Mouse (Mus musculus): ENCODE measurements around the gene Msi1. TPM values are rescaled to one million over a fixed set of nuclear protein-coding genes. Genes with fewer than 3 reads are reported as not detected.
"Not testable (repeated sequence)": the region's sequence is repeated elsewhere in the genome, so short reads cannot be mapped to it uniquely, and the experiment has no call there.

The Msi1 gene
- polyA plus RNA-seq, 1 experiment from 2014 or later, result 37.9 TPM

DNA sequence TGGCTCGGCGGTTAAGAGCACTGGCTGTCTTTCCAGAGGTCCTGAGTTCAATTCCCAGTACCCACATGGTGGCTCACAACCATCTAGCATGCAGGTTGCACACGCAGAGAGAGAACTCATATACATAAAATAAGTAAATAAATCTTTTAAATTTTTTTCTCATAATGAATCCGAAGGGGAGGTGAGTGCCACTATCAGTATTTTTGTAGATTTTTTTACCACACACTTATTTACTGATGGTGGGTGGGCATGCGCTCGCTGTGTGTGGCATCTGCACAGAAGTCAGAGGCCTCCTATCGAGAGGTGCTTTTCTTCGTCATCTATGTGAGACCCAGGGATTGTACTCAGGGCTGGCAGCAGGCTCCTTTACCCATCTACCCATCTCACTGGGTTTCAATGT, 58.0 kb downstream of the Msi1 start:
- H3K27ac ChIP-seq (replicated peaks), result no peak overlapping the region
- 88% methylated on average over 8 of the region's 8 CpGs for WGBS
- H3K4me3 ChIP-seq (replicated peaks), result no peak overlapping the region
- no peak for ATAC-seq (ENCODE audit: low FRiP score)
- no peaks in the 10 kb centered on the region for H3K36me3 ChIP-seq
- no peak overlapping the region for H3K9ac ChIP-seq (replicated peaks)
- peaks cover 47% of the 10 kb centered on the region for H3K4me1 ChIP-seq
- no peaks in the 10 kb centered on the region for H3K9me3 ChIP-seq (replicated peaks)
- no peak overlapping the region for H3K4me2 ChIP-seq
- no peaks in the 10 kb centered on the region for H3K27me3 ChIP-seq (replicated peaks)

DNA sequence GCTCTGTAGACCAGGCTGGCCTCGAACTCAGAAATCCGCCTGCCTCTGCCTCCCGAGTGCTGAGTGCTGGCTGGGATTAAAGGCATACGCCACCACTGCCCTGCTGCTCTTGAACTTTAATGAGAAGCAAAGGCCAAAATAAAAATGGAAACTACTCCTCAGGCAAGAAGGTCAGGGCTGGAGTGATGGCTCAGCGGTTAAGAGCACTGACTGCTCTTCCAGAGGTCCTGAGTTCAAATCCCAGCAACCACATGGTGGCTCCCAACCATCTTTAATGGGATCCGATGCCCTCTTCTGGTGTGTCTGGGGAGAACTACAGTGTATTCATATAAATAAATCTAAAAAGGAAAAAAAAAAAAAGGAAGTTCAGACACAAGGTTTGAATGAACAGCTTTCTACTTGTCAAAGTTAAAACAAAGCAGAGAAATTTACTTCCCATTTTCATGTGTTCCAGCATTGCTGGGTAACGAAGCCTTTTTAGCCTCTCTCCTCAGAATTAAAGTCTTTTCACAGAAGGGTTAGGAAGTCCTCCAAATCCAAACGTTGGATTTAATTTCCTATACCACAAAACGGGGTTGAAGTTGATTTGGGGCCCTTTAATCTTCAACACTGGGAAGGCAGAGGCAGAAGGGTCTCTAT, 58.7 kb downstream of the Msi1 start:
- 80% methylated on average over 9 of the region's 9 CpGs for WGBS
- Histone ChIP-seq H3K4me1 (peaks cover 40% of the 10 kb centered on the region), H3K4me3 (replicated peaks) (no peak overlapping the region), H3K27ac (replicated peaks) (peak overlapping the region; percentile 100; the same call in 1 of the 2 replicates), H3K9me3 (replicated peaks) (no peaks in the 10 kb centered on the region), H3K9ac (replicated peaks) (no peak overlapping the region), H3K4me2 (peak overlapping the region; percentile 66), H3K27me3 (replicated peaks) (no peaks in the 10 kb centered on the region), H3K36me3 (no peaks in the 10 kb centered on the region)
- ATAC-seq (ENCODE audit: low FRiP score), result no peak

DNA sequence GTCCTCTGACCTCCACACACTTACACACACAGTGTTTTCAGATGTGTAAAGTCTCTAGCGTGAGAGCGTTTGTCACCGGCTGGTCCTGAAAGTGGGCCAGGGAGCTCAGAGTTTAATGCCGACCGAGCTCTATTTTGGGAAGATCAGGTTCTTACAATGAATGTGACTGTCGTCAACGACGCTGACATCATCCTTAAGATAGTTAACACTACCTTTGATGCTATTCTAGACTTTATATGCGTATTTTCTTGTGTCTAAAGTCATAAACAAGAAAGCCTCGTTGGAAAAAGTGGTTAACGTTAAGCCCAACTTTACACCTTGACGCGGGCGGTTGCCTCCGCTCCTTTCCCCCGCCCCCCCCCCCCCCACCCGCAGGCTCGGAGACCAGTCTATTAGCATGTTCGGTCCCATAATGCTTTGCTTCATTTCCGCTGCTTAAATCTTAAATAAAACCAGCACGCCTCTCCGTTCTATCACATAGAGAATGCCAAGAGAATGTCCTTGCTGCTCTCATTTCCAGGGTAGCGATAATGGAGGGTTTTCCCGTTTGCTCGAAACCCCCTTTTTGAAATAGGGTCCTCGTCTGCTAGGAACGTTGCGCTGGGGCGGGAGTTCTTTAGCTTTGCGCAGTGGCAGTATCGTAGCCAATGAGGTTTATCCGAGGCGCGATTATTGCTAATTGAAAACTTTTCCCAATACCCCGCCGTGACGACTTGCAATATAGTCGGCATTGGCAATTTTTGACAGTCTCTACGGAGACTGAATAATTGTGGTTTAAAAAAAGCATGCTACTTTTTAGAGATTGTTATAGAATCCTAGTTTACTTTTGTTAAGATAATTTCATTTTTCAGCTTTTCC, 59.7 kb downstream of the Msi1 start:
- WGBS, result under 1% methylated on average over 39 of the region's 39 CpGs
- peak; percentile 80 for ATAC-seq (ENCODE audit: low FRiP score)

DNA sequence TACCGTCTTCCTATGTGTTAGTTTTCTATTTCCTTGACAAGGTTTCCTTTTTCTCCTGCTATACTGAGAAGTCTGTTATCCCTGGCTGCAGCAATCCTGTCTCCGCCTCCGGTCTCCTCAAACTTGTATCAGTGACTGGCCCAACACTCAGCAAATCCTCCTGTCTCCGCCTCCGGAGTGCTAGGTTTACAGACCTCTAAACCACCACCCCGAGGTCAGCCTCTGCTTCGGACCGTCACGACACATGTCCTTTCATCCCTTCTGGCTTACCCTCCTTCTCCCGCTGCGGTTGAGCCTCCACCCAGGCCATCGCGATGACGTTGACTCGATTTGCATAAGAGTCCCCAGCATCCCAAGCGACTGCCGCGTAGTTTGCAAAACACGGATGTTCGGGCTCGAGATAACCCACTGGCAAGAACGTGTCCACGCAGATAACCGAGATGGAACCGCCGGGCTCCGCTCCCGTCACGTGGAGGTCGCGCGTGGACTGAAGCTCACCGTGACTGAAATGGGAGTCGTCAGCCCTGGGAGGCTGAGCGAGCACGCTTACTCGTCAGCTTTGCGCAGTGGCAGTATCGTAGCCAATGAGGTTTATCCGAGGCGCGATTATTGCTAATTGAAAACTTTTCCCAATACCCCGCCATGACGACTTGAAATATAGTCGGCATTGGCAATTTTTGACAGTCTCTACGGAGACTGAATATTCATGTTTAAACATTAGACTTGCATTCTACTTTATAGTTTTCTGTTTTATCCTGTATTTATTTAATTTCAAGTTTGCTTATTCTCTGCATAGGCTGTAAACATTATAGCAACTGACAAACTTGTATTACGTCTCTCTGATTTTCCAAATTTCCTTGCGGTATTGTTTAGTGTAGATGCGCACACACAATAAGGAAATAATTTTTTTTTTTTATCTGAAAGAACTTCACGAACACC, 60.6 kb downstream of the Msi1 start:
- peak; percentile 84 for ATAC-seq (ENCODE audit: low FRiP score)
- peak overlapping the region; percentile 44 for H3K4me3 ChIP-seq (replicated peaks)
- H3K27me3 ChIP-seq (replicated peaks), result no peaks in the 10 kb centered on the region
- H3K9me3 ChIP-seq (replicated peaks), result no peaks in the 10 kb centered on the region
- peaks cover 27% of the 10 kb centered on the region for H3K4me1 ChIP-seq
- H3K9ac ChIP-seq (replicated peaks), result peak overlapping the region; percentile 87
- H3K27ac ChIP-seq (replicated peaks), result peak overlapping the region; percentile 100
- under 1% methylated on average over 50 of the region's 50 CpGs for WGBS
- no peaks in the 10 kb centered on the region for H3K36me3 ChIP-seq
- H3K4me2 ChIP-seq, result peak overlapping the region; percentile 66

More for the DNA sequence above, 59.7 kb downstream of the Msi1 start:
- Histone ChIP-seq H3K9me3 (replicated peaks) (no peaks in the 10 kb centered on the region), H3K4me1 (peaks cover 32% of the 10 kb centered on the region), H3K27me3 (replicated peaks) (no peaks in the 10 kb centered on the region), H3K4me2 (peak overlapping the region; percentile 66), H3K9ac (replicated peaks) (peak overlapping the region; percentile 87), H3K27ac (replicated peaks) (peak overlapping the region; percentile 100), H3K4me3 (replicated peaks) (peak overlapping the region; percentile 44), H3K36me3 (no peaks in the 10 kb centered on the region)

DNA sequence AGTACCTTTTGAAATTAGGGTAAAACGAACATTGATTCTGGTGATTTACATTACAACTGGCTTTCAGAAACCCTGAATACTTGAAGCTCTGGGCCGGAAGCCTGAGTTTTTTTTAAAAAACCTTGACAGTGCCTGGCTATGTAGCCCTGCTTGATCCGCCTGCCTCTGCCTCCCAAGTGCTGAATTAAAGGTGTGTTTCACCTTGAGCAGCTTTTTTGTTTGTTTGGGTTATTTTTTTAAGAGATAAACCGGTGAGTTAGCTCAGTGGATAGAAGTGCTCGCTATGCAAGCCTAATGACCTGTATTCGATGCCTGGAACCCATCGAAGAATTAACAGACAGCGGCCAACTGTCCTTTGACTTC, 61.2 kb downstream of the Msi1 start:
- no peaks in the 10 kb centered on the region for H3K27me3 ChIP-seq (replicated peaks)
- 9% methylated on average over 8 of the region's 8 CpGs for WGBS
- no peaks in the 10 kb centered on the region for H3K9me3 ChIP-seq (replicated peaks)
- H3K36me3 ChIP-seq, result no peaks in the 10 kb centered on the region
- peak overlapping the region; percentile 100 for H3K27ac ChIP-seq (replicated peaks)
- ATAC-seq (ENCODE audit: low FRiP score), result no peak
- 0 out of 2 replicates have a peak overlapping the region, but pooled peaks have one; percentile 6 for H3K9ac ChIP-seq (replicated peaks)
- H3K4me1 ChIP-seq, result peaks cover 26% of the 10 kb centered on the region
- H3K4me2 ChIP-seq, result peak overlapping the region; percentile 66
- H3K4me3 ChIP-seq (replicated peaks), result no peak overlapping the region

DNA sequence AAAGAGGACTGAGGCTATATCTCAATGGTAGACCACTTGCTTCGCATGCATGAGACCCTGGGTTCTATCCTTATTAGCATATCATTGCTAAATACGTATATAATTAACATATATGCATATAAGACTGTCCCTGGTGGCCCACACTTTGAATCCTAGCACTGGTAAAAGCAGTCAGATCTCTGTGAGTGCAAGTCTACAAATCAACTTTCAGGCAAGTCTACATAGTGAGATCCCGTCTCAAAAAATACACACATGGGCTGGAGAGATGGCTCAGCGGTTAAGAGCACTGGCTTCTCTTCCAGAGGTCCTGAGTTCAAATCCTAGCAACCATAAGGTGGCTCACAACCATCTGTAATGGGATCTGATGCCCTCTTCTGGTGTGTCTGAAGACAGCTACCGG, 61.7 kb downstream of the Msi1 start:
- no peaks in the 10 kb centered on the region for H3K27me3 ChIP-seq (replicated peaks)
- H3K36me3 ChIP-seq, result no peaks in the 10 kb centered on the region
- H3K4me1 ChIP-seq, result peaks cover 26% of the 10 kb centered on the region
- H3K9me3 ChIP-seq (replicated peaks), result no peaks in the 10 kb centered on the region
- no peak overlapping the region for H3K9ac ChIP-seq (replicated peaks)
- H3K4me2 ChIP-seq, result peak overlapping the region; percentile 66
- no peak overlapping the region for H3K4me3 ChIP-seq (replicated peaks)
- WGBS, result 27% methylated on average over 5 of the region's 5 CpGs
- H3K27ac ChIP-seq (replicated peaks), result peak overlapping the region; percentile 100; the same call in 1 of the 2 replicates
- ATAC-seq (ENCODE audit: low FRiP score), result no peak

DNA sequence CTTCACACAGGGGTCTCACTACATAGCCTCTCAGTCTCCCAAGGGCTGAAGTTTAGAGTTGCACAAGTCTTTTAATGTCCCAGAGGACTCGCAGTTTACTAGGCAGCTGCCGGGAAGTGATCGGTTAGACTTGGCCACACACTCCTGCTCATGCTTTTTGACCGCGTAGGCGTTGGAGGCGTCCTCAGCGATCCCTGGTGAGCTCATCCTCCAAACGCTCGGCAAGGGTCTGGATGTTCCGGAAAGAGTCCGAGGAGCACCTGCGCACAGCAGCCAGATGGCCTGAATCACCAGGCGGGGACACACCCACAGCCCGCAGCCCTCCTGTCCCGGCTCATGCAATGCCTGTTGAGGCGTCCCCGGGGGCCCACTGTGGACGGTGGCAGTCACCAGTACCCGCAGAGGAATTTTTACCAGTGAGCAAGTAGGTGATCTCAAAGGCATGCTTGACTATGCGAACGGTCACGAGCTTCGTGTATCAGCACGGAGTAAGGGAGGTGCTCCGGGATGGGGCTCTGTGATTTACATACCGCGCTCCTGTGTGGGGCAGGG, 62.4 kb downstream of the Msi1 start:
- Histone ChIP-seq H3K4me2 (peak overlapping the region; percentile 71), H3K9me3 (replicated peaks) (no peaks in the 10 kb centered on the region), H3K27ac (replicated peaks) (peak overlapping the region; percentile 24; the same call in 1 of the 2 replicates), H3K9ac (replicated peaks) (peak overlapping the region; percentile 38; the same call in 1 of the 2 replicates), H3K36me3 (no peaks in the 10 kb centered on the region), H3K27me3 (replicated peaks) (no peaks in the 10 kb centered on the region), H3K4me1 (peaks cover 26% of the 10 kb centered on the region), H3K4me3 (replicated peaks) (peak overlapping the region; percentile 25)
- WGBS, result 2% methylated on average over 28 of the region's 28 CpGs
- ATAC-seq (ENCODE audit: low FRiP score), result no peak

DNA sequence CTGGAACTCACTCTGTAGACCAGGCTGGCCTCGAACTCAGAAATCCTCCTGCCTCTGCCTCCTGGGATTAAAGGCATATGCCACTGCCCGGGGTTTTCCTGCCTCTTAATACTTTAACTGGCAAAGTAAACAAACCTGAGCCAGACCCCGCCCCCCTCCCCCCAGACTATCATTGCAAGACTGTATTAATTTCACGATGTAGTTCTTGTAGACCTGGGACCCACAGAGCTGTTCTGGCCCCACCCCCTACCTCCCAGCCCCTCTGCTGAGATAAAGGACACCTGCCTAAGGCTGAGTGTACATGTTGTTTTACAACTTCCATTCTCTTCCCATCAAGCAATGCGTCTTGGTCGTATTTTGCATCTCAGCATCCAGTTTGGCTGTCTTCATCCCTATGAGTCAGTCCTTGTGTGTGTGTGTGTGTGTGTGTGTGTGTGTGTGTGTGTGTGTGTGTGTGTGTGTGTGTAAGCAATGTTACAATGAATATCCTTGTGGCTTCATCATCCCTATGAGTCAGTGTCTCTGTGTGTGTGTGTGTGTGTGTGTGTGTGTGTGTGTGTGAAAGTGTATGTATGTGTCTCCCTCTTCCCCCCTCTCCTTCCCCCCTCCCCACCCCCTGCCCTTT, 63.4 kb downstream of the Msi1 start:
- Histone ChIP-seq H3K27me3 (replicated peaks) (no peaks in the 10 kb centered on the region), H3K36me3 (no peaks in the 10 kb centered on the region), H3K9ac (replicated peaks) (no peak overlapping the region), H3K9me3 (replicated peaks) (no peaks in the 10 kb centered on the region), H3K4me3 (replicated peaks) (no peak overlapping the region), H3K4me2 (no peak overlapping the region), H3K27ac (replicated peaks) (no peak overlapping the region), H3K4me1 (peaks cover 26% of the 10 kb centered on the region)
- WGBS, result 85% methylated on average over 6 of the region's 6 CpGs
- no peak for ATAC-seq (ENCODE audit: low FRiP score)

DNA sequence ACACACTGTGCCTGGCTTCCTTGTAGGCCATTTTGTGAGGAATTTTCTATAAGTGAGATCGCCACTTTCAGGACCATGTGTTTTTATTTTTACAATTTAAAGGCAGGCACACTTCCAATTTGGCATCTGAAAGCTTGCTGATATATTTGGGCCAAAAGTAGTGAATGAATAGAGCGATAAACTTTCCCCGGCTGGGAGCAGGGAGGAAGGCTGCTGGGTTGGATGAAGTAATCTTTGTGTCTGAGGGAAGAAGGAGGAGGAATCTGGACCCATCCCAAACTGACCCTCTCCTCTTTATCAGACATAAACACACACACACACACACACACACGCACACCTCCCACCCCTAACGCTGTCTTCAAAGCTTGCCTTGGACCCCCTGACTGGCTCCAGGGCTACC, 64.0 kb downstream of the Msi1 start:
- Histone ChIP-seq H3K27me3 (replicated peaks) (no peaks in the 10 kb centered on the region), H3K27ac (replicated peaks) (peak overlapping the region; percentile 48), H3K36me3 (no peaks in the 10 kb centered on the region), H3K4me2 (no peak overlapping the region), H3K4me1 (peaks cover 23% of the 10 kb centered on the region), H3K4me3 (replicated peaks) (no peak overlapping the region), H3K9me3 (replicated peaks) (no peaks in the 10 kb centered on the region), H3K9ac (replicated peaks) (no peak overlapping the region)
- no peak for ATAC-seq (ENCODE audit: low FRiP score)
- WGBS, result 60% methylated on average over 5 of the region's 5 CpGs

DNA sequence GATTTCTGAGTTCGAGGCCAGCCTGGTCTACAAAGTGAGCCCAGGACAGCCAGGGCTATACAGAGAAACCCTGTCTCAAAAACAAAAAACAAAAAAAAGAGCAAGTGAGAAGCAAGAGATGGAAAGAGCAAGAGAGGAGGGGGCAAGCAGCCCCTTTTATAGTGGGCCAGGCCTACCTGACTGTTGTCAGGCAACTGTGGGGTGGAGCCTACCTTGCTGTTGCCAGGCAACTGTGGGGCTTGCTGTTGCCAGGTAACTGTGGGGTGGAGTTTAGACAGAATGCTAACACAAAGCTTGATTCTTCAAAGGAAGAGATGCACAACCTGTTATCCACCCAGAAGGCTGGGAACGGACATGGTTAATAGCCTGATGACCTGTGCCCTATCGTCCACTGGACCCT, 66.2 kb downstream of the Msi1 start:
- not testable (repeated sequence) for H3K4me2 ChIP-seq; H3K4me3 ChIP-seq (replicated peaks); ATAC-seq (ENCODE audit: low FRiP score); H3K9ac ChIP-seq (replicated peaks); H3K36me3 ChIP-seq; H3K27ac ChIP-seq (replicated peaks); H3K27me3 ChIP-seq (replicated peaks); H3K9me3 ChIP-seq (replicated peaks)
- peaks cover 17% of the 10 kb centered on the region for H3K4me1 ChIP-seq
- WGBS, result 81% methylated on average over 3 of the region's 3 CpGs

DNA sequence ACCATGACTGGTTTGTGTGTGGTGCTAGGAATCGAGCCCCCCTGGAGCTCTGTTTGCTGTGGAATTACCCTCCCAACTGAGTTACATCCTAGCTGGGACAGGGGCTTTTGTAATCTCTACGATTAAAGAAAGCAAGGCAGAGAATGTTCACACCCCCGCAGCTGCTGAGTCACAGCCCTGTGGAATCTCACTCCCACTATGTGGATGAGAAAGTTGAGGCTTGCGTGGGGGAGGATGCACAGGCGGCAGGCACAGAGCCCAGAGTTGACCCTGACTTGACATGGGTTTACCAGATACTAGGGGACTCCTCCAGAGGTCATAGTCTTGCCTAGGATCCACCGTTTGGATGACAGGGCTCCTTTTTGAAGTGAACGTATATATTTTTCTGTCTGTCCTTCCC, 67.6 kb downstream of the Msi1 start:
- Histone ChIP-seq H3K4me2 (no peak overlapping the region), H3K4me1 (peaks cover 3% of the 10 kb centered on the region), H3K27me3 (replicated peaks) (no peaks in the 10 kb centered on the region), H3K9ac (replicated peaks) (no peak overlapping the region), H3K9me3 (replicated peaks) (no peaks in the 10 kb centered on the region), H3K27ac (replicated peaks) (no peak overlapping the region), H3K36me3 (no peaks in the 10 kb centered on the region), H3K4me3 (replicated peaks) (no peak overlapping the region)
- ATAC-seq (ENCODE audit: low FRiP score), result no peak
- 81% methylated on average over 7 of the region's 7 CpGs for WGBS
